Mouse (Mus musculus): ENCODE data around the gene Tram2.

DNA sequence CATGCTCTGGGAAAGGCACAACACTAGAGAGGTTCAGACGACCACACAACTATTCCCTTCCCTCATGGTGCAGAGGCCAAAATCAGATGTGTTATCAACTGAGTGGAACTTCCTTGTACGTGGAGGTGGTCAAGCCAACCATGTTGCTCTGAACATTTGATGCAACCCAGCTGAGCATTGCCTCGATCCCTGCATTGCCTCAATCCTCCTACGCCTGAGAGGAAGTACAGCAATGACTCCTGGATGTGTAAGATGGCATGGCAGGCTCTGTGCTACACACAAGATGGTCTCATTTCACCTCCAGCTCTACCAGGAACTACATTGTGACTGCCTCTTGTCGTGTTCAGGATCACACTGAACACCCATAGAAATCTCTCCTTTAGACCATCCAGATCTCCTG lies 30.0 kb downstream of the Tram2 start:
- TF ChIP-seq CTCF (IDR thresholded peaks at IDR 0.05; ENCODE audit: low read depth, low read length) (no peak), POLR2A (IDR thresholded peaks at IDR 0.05; ENCODE audit: extremely low read depth, insufficient read depth, low read length) (no peak)

Data from liver, adult 2 months (tissue).